Mouse (Mus musculus) liver, postnatal 0 days (tissue): ENCODE measurements at regions not wholly inside any gene's neighbourhood (a gene's known extent, or its start where the extent isn't known, plus 50 kb on each side); places are given as distances from the start of the nearest gene placed in this dataset.

Experiments used
- CTCF ChIP-seq: sonication (generic); IDR thresholded peaks from 2 replicates; pipeline ENCODE4 v1.5.1; 2016; ENCODE audit warnings: antibody characterized with exemption, low read depth
- EP300 ChIP-seq: IDR thresholded peaks from 2 replicates; pipeline ENCODE4 v1.6.1; 2016; ENCODE audit warnings: antibody characterized with exemption, low read depth, mild to moderate bottlenecking

DNA sequence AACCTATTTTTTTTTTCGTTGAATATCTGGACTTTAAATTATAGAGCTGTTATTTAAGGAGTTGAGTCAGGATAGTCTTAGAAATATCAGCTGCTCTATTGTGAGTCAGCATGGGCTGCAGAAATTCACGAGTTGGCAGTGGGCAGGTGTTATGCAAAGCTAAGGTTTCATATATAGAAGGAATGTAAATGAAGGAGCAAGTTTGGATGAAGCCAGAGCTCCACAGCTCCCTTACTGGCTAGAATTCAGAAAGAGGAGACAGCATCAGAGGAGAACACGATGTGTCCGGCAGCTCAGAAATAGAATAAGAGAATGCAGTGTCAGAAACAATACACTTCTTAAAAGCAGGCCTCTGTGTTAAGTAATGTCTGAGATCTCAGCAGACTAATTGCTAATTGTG lies 400.9 kb downstream of the Trim52 start:
- no peak for TF ChIP-seq CTCF
- no peak for TF ChIP-seq EP300
